Mouse (Mus musculus): ENCODE results near the gene Cpxm1. TPM values are rescaled to one million over a fixed set of nuclear protein-coding genes. Genes with fewer than 3 reads are reported as not detected.
A peak's percentile ranks its signal among the peaks of the same experiment; 100 is the strongest.

Gene Cpxm1
- total and polyA plus RNA-seq, 2 experiments = 0.46 to 1.6 TPM

DNA sequence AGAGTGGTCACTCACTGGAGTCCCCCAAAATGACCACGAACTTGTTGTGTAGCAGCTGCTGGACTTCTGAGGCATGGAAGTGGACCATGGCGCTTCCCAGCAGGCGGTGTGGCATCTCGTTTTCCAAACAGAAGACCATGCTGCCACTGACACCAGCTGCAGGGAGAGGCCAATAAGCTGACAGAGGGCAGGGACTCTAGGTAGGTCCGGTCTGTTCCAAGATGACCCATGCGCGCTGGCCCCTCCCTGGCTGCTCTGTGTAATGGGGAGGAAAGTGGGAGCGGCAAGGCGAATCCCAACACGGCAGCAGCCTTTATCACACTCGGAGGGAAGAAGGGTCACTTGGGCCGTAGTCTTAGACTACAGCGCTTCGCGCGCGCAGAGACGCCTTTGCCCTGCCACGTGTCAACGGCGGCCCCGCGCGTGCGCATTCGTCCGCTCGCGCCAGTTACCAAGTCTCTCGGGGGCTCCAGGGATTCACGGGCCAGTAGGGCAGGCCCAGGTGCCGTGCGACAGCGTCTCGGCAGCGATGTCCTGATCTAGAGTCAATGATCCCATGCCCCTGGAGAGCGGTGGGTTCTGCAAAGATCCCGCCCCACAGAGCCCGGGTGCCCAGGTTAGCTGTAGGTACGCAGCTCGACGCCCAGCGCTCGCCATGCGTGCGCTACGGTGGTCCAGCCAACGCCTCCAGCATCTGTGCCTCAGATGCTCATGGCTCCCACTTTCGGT, 26.2 kb upstream of the Cpxm1 start:
- 13% methylated on average over 49 of the region's 49 CpGs for WGBS
- H3K79me2 ChIP-seq (ENCODE audit: control insufficient read depth, insufficient read depth, low read length) = peaks cover 3% of the 10 kb centered on the region; the same call in 1 of the 2 replicates
- peak; percentile 54 for DNase-seq (ENCODE audit: extremely low read depth, low read depth, low spot score)

DNA sequence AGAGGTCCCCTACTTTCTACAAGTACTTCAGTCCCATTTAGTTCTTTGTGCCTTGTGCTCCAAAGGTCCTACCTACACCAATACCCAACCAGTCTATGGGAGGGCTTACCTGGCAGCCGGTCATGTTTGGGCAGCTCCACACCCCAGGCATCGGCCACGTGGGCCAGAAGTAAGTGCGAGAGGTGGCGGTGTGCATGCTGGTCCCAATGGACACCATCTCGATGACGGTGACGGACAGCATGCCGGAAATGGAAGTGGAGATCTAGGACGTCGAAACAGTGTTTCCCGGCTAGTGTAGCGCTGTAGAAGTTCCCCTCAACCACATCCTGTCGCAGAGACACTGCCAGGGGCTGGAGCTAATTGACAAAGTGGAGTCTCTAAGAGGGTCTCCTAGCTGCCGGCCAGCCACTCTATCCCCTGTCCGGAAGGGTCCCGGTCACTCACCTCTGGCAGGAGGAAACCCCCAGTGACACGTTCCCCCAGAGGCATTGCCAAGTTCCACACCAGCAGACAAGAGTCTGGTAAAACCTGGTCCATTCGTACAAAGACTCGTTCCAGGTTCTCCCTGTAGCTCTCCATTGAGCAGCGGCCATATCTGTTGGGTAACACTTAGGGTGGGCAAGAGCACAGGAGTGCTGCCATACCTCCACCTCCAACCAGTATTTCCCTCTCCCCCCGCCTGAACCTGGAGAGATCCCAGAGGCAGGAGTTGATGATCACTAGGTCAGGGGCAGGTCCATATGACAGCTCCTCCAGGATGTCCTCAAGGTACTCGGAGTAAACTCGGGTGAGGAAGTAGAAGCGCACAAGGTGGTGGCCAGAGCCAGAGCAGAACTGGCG, 24.6 kb upstream of the Cpxm1 start:
- DNase-seq (ENCODE audit: extremely low read depth, low read depth, low spot score) = no peak
- Histone ChIP-seq H3K79me2 (ENCODE audit: control insufficient read depth, insufficient read depth, low read length) (peaks cover 3% of the 10 kb centered on the region; the same call in 1 of the 2 replicates), H3K4me1 (ENCODE audit: control insufficient read depth, insufficient read depth, low read length) (peaks cover 5% of the 10 kb centered on the region), H3K27ac (replicated peaks; ENCODE audit: insufficient read depth, low read depth, low read length) (no peak overlapping the region), H3K4me3 (ENCODE audit: insufficient read depth, low read depth, low read length) (no peak overlapping the region), H3K27me3 (ENCODE audit: control insufficient read depth, insufficient read depth, low read length) (no peaks in the 10 kb centered on the region), H3K36me3 (ENCODE audit: control insufficient read depth, insufficient read depth, low read length) (peaks cover 4% of the 10 kb centered on the region), H3K9ac (ENCODE audit: low read depth, low read length) (no peak overlapping the region)
- WGBS = 97% methylated on average over 26 of the region's 26 CpGs
- no peak for TF ChIP-seq POLR2A (IDR thresholded peaks at IDR 0.05; ENCODE audit: extremely low read depth, insufficient read depth, low read length)
- no peak for TF ChIP-seq CTCF (IDR thresholded peaks at IDR 0.05; ENCODE audit: low read depth, low read length)

More for the DNA sequence above, 26.2 kb upstream of the Cpxm1 start:
- no peaks in the 10 kb centered on the region for H3K27me3 ChIP-seq (ENCODE audit: control insufficient read depth, insufficient read depth, low read length)
- H3K9ac ChIP-seq (ENCODE audit: low read depth, low read length) = peak overlapping the region; percentile 83
- H3K4me3 ChIP-seq (ENCODE audit: insufficient read depth, low read depth, low read length) = peak overlapping the region; percentile 84
- H3K27ac ChIP-seq (replicated peaks; ENCODE audit: insufficient read depth, low read depth, low read length) = peak overlapping the region; percentile 71
- H3K4me1 ChIP-seq (ENCODE audit: control insufficient read depth, insufficient read depth, low read length) = peaks cover 5% of the 10 kb centered on the region
- no peak for TF ChIP-seq POLR2A (IDR thresholded peaks at IDR 0.05; ENCODE audit: extremely low read depth, insufficient read depth, low read length)
- TF ChIP-seq CTCF (IDR thresholded peaks at IDR 0.05; ENCODE audit: low read depth, low read length) = no peak
- H3K36me3 ChIP-seq (ENCODE audit: control insufficient read depth, insufficient read depth, low read length) = peaks cover 4% of the 10 kb centered on the region

DNA sequence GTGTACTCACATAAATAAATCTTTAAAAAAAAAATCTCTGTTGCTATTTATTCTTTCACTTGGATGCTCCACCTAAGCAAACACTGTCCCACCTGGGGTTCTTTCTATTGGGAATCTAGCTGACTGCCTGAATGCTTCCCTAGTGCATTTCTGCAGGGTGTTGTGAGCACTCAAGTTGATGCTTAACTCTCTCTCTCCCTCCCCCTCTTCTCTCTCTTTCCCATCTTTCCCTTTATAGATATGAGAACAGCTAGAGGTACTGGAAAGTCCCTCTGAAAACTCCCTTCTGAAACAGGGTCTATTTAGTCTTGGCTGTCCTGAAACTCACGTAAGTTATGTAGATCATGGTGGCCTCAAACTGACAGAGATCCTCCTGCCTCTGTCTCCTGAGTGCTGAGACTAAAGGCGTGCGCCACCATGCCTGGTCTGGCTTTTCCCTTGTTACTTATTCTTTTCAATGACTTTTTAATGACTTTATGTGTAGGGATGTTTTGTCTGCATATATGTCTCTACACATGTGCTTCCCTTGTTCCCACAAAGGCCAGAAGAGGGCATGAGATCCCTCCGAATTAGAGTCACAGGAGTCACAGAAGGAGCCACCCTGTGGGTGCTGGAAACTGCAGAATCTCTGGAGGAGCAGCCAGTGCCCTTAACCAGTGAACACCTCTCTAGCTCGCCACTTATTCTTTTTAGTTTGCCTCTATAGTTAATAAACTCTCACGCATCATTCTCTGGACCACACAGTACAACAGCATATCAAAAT, 16.9 kb upstream of the Cpxm1 start:
- 79% methylated on average over 6 of the region's 6 CpGs for WGBS
- H3K4me3 ChIP-seq (ENCODE audit: insufficient read depth, low read depth, low read length) = no peak overlapping the region

DNA sequence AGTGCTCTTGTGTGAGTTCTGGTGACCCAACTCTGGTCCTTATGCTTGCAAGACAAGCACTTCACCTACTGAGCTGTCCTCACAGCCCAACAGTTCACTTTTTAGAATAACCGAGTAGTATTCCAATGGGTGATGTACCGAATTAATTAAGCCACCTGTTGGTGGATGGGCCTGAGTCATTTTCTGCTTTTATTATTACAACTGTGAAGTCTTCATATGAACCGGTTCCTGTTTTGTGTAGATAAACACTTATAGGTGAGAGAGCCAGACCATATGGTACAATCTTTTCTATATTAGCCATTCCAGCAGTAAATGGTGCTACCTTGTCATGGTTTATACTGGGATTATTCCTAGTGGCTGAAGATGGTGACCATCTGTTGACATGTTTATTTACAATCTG, 15.4 kb upstream of the Cpxm1 start:
- WGBS = 77% methylated on average over 3 of the region's 3 CpGs
- H3K79me2 ChIP-seq (ENCODE audit: control insufficient read depth, insufficient read depth, low read length) = no peaks in the 10 kb centered on the region
- no peak for DNase-seq (ENCODE audit: extremely low read depth, low read depth, low spot score)
- no peaks in the 10 kb centered on the region for H3K4me1 ChIP-seq (ENCODE audit: control insufficient read depth, insufficient read depth, low read length)
- no peak overlapping the region for H3K4me3 ChIP-seq (ENCODE audit: insufficient read depth, low read depth, low read length)
- no peak overlapping the region for H3K9ac ChIP-seq (ENCODE audit: low read depth, low read length)
- H3K27ac ChIP-seq (replicated peaks; ENCODE audit: insufficient read depth, low read depth, low read length) = no peak overlapping the region
- no peak for TF ChIP-seq POLR2A (IDR thresholded peaks at IDR 0.05; ENCODE audit: extremely low read depth, insufficient read depth, low read length)
- TF ChIP-seq CTCF (IDR thresholded peaks at IDR 0.05; ENCODE audit: low read depth, low read length) = no peak
- H3K27me3 ChIP-seq (ENCODE audit: control insufficient read depth, insufficient read depth, low read length) = no peaks in the 10 kb centered on the region
- no peaks in the 10 kb centered on the region for H3K36me3 ChIP-seq (ENCODE audit: control insufficient read depth, insufficient read depth, low read length)

More for the DNA sequence above, 16.9 kb upstream of the Cpxm1 start:
- 0 out of 2 replicates have a peak, but pooled peaks have one; percentile 5 for TF ChIP-seq CTCF (IDR thresholded peaks at IDR 0.05; ENCODE audit: low read depth, low read length)
- no peak for TF ChIP-seq POLR2A (IDR thresholded peaks at IDR 0.05; ENCODE audit: extremely low read depth, insufficient read depth, low read length)
- Histone ChIP-seq H3K27ac (replicated peaks; ENCODE audit: insufficient read depth, low read depth, low read length) (no peak overlapping the region), H3K27me3 (ENCODE audit: control insufficient read depth, insufficient read depth, low read length) (no peaks in the 10 kb centered on the region), H3K36me3 (ENCODE audit: control insufficient read depth, insufficient read depth, low read length) (peaks cover 4% of the 10 kb centered on the region), H3K9ac (ENCODE audit: low read depth, low read length) (no peak overlapping the region), H3K79me2 (ENCODE audit: control insufficient read depth, insufficient read depth, low read length) (no peaks in the 10 kb centered on the region), H3K4me1 (ENCODE audit: control insufficient read depth, insufficient read depth, low read length) (no peaks in the 10 kb centered on the region)
- DNase-seq (ENCODE audit: extremely low read depth, low read depth, low spot score) = no peak

DNA sequence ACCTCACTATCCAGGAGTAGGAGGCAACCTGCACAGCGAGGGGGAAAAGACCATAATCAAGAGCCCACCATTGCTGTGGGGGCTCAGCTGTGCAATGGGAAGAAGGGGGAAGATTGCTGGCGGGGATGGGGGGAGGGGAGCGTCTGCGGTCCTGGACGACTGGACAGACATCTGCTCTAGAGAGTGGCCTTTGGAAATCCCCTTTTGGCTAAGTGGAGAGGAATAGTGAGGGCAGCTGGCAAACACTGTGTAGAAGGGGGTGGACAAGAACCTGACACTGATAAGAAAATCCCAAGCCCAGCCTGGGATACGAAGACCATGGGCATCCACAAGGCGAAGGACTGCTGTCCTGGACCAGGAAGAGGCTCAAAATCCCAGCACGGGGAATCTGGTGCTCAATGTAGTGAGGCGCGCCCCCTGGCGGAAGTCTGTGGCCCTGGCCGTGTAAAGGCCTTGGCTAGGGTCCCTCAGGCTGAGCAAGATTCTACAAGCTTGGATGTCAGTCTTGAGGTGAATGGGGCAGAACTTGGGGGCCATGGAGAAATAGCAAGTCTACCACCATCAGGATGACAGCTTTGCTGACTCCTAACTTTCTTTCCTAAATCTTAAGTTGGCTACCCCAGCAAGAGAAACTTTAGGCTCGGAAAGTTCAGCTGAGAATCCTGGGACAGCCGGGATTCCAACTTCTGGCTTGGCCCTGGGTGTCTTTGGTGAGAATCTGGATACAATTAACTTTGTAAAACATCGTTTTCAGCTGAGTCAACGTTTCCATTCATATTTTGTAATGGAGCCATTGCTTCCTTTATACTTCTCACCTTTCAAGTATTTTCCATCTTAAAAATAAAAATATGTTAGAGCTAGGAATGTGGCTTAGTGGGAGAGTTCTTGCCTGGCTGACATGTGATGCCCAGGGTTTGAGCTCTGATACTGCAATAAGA, 14.5 kb upstream of the Cpxm1 start:
- no peak overlapping the region for H3K9ac ChIP-seq (ENCODE audit: low read depth, low read length)
- no peaks in the 10 kb centered on the region for H3K79me2 ChIP-seq (ENCODE audit: control insufficient read depth, insufficient read depth, low read length)
- H3K36me3 ChIP-seq (ENCODE audit: control insufficient read depth, insufficient read depth, low read length) = no peaks in the 10 kb centered on the region
- TF ChIP-seq CTCF (IDR thresholded peaks at IDR 0.05; ENCODE audit: low read depth, low read length) (peak; percentile 95), POLR2A (IDR thresholded peaks at IDR 0.05; ENCODE audit: extremely low read depth, insufficient read depth, low read length) (no peak)
- no peaks in the 10 kb centered on the region for H3K4me1 ChIP-seq (ENCODE audit: control insufficient read depth, insufficient read depth, low read length)
- WGBS = 34% methylated on average over 16 of the region's 16 CpGs
- no peaks in the 10 kb centered on the region for H3K27me3 ChIP-seq (ENCODE audit: control insufficient read depth, insufficient read depth, low read length)
- no peak overlapping the region for H3K4me3 ChIP-seq (ENCODE audit: insufficient read depth, low read depth, low read length)
- H3K27ac ChIP-seq (replicated peaks; ENCODE audit: insufficient read depth, low read depth, low read length) = no peak overlapping the region
- peak; percentile 43 for DNase-seq (ENCODE audit: extremely low read depth, low read depth, low spot score)
